7 mouse cellular contexts compared by ENCODE assay signal in the genomic region with DNA sequence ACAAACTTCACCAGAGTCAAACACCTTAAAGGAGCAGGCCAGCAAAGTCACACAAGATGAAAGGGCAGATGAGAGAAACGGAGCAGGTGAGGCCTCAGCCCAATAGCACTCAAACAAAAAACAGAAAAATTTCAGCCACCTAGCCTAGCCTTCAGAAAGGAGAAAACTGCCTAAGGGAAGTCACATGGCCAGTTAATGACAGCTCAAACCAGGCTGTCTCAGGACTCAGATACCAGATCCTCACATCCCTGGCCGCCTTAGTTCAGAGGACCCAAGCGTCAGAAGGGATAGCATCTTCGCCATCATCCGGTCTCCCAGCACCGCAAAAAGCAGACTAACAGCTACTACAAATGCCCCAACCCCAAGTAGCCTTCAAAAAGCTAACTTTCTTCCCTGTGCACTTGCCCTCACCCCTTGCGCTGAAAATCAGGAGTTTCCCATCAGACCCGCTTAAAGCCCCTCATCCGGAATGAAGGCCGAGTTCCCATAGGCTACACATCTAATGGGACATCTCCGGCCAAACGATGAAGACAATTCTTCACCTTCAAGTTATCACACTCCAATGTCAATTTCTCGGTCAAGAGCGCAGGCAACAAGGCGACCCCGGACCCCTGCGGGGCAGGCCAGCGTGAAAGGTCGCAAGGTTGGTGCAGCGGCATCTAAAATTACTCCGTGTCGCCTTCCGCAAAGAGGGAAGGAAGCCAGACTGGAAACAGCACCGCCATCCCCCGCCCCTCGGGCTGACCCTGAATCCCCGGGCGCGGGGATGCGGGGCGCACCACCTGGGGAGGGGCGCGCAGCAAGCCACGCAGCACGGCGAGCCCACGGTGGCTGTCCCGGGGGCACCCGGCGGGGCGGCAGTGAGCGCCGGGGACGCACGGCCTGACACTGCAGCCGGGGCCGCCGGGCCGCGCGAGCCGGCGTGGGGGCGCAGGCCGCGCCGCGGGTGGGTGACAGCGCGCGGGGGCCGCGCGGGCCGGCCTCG. TPM values are rescaled to one million over a fixed set of nuclear protein-coding genes. Genes with fewer than 3 reads are reported as not detected.
DNase-seq lines count a peak whose midpoint lies in the region; ATAC-seq and TF ChIP-seq lines count a peak whose summit lies in the region.

No protein-coding gene starts in this region.

- intact Hi-C loops in gastrocnemius, postnatal 14 days (cut with DNase I; ENCODE audit: low total_unique reads) = no loop called here

- no peaks in the 10 kb centered on the region for H3K36me3 ChIP-seq in kidney, postnatal 0 days (ENCODE audit: insufficient read depth, low read length)
- peaks cover 2% of the 10 kb centered on the region; the same call in 1 of the 2 replicates for H3K36me3 ChIP-seq in midbrain, embryonic 14.5 days (ENCODE audit: control insufficient read depth, insufficient read depth, low read length)

- no peak overlapping the region; the same call in 1 of the 2 replicates for H3K27ac ChIP-seq in kidney, postnatal 0 days
- H3K27ac ChIP-seq in midbrain, embryonic 14.5 days (replicated peaks; ENCODE audit: low read depth, low read length) = peak overlapping the region; percentile 85

- WGBS in kidney, postnatal 0 days = 3% methylated on average over 65 of the region's 66 CpGs
- 1% methylated on average over 59 of the region's 66 CpGs for WGBS in midbrain, embryonic 14.5 days

- H3K9ac ChIP-seq in kidney, postnatal 0 days (ENCODE audit: low read depth, low read length) = peak overlapping the region; percentile 86
- peak overlapping the region; percentile 93 for H3K9ac ChIP-seq in midbrain, embryonic 14.5 days (replicated peaks; ENCODE audit: low read length)

- DNase-seq in 3134 (ENCODE audit: extremely low read depth, insufficient read length, low spot score) = peak; percentile 43
- DNase-seq in B cell, adult 2 months = peak; percentile 11 to 31
- peak; percentile 28 to 55 for DNase-seq in cerebellum, adult 18-20 months
- peak; percentile 15 for DNase-seq in gastrocnemius, postnatal 14 days
- no peak for DNase-seq in kidney, postnatal 0 days (ENCODE audit: low spot score)
- DNase-seq in midbrain, embryonic 14.5 days = peak; percentile 58
- DNase-seq in thymus, postnatal 25 days = peak; percentile 49

- no peaks in the 10 kb centered on the region; the same call in 1 of the 2 replicates for H3K4me1 ChIP-seq in kidney, postnatal 0 days (replicated peaks; ENCODE audit: insufficient read depth, low read length)
- H3K4me1 ChIP-seq in midbrain, embryonic 14.5 days (ENCODE audit: control insufficient read depth, insufficient read depth, low read length) = peaks cover 11% of the 10 kb centered on the region

- H3K27me3 ChIP-seq in kidney, postnatal 0 days (ENCODE audit: insufficient read depth, low read length) = no peaks in the 10 kb centered on the region
- H3K27me3 ChIP-seq in midbrain, embryonic 14.5 days (ENCODE audit: control insufficient read depth, insufficient read depth, low read length) = no peaks in the 10 kb centered on the region

- H3K4me3 ChIP-seq in kidney, postnatal 0 days (replicated peaks; ENCODE audit: low read depth, low read length) = peak overlapping the region; percentile 88
- peak overlapping the region; percentile 87 for H3K4me3 ChIP-seq in midbrain, embryonic 14.5 days (replicated peaks; ENCODE audit: low read depth, low read length)

- no peaks in the 10 kb centered on the region for H3K9me3 ChIP-seq in kidney, postnatal 0 days (replicated peaks; ENCODE audit: low read length)
- no peaks in the 10 kb centered on the region for H3K9me3 ChIP-seq in midbrain, embryonic 14.5 days (ENCODE audit: control insufficient read depth, low read length)

- ATAC-seq in kidney, postnatal 0 days (replicated peaks; ENCODE audit: low FRiP score, low read depth) = peak; percentile 23; the same call in 1 of the 2 replicates
- peak; percentile 49; the same call in 1 of the 2 replicates for ATAC-seq in midbrain, embryonic 14.5 days (ENCODE audit: low FRiP score, low TSS enrichment)

- H3K4me2 ChIP-seq in kidney, postnatal 0 days (ENCODE audit: low read length) = peak overlapping the region; percentile 100
- peak overlapping the region; percentile 88 for H3K4me2 ChIP-seq in midbrain, embryonic 14.5 days (ENCODE audit: low read length)

- TF ChIP-seq CTCF in kidney, postnatal 0 days (IDR thresholded peaks at IDR 0.05; ENCODE audit: low read depth) = no peak

RNA-seq across cellular contexts. Expression of a gene that starts 0.7 kb away (rescaled TPM):
- total RNA-seq in gastrocnemius, postnatal 14 days (2021) = 1 to 10 TPM; 6.2 to 7.1 TPM
- polyA plus RNA-seq in kidney, postnatal 0 days (2015; fragmentation: Nextera tagmentation; extraction: Ambion mirVana) = 11.7 and 12.3 TPM in 2 replicates
- 29.1 and 33.7 TPM in 2 replicates for polyA plus RNA-seq in midbrain, embryonic 14.5 days (2014; fragmentation: Nextera tagmentation; extraction: Ambion mirVana)
